Mouse (Mus musculus): Measurements from ENCODE around the gene E2f4. TPM values are rescaled to one million over a fixed set of nuclear protein-coding genes. Genes with fewer than 3 reads are reported as not detected.
A peak's percentile ranks its signal among the peaks of the same experiment; 100 is the strongest.

The E2f4 gene
- polyA plus RNA-seq, 1 experiment from 2014 or later: 43.5 TPM

GRCm38 (mm10) chr8:105268342-105269074 is 29.0 kb upstream of the E2f4 start:
- peak; percentile 91 for ATAC-seq (ENCODE audit: low FRiP score)
- H3K4me2 ChIP-seq (replicated peaks): peak overlapping the region; percentile 58
- WGBS: 0% methylated on average over 65 of the region's 65 CpGs
- H3K9ac ChIP-seq: peak overlapping the region; percentile 49
- H3K9me3 ChIP-seq (ENCODE audit: control insufficient read depth, low read length): no peaks in the 10 kb centered on the region
- H3K4me1 ChIP-seq (replicated peaks; ENCODE audit: control insufficient read depth, insufficient read depth, low read length): peaks cover 25% of the 10 kb centered on the region
- DNase-seq (ENCODE audit: low spot score): peak; percentile 93
- peaks cover 91% of the 10 kb centered on the region for H3K27me3 ChIP-seq (ENCODE audit: control insufficient read depth, insufficient read depth, low read length)
- no peak overlapping the region for H3K27ac ChIP-seq
- H3K4me3 ChIP-seq (replicated peaks; ENCODE audit: low read length): peak overlapping the region; percentile 41
- no peaks in the 10 kb centered on the region for H3K36me3 ChIP-seq (replicated peaks; ENCODE audit: control insufficient read depth, insufficient read depth)

DNA sequence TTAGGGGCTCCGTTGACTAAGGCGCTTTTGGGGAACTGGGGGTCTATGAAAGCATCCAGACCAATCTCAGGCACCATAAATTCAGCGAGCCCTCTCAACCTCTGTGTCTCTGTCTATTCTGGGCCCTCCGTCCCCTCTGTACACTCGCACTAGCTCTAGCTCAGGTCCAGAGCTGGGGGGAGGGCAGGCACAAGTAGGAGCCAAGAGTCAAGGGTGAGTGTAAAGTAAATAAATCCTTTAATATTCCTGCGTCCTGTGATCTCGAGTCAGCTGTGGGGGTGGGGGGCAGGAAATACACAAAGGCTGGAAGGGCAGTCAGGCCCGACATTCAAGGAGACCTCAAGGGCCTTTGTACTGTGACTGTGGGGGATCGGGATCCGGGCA is 28.4 kb upstream of the E2f4 start:
- ATAC-seq (ENCODE audit: low FRiP score): peak; percentile 26
- H3K4me1 ChIP-seq (replicated peaks; ENCODE audit: control insufficient read depth, insufficient read depth, low read length): peaks cover 25% of the 10 kb centered on the region
- no peak overlapping the region for H3K27ac ChIP-seq
- no peak for DNase-seq (ENCODE audit: low spot score)
- no peaks in the 10 kb centered on the region for H3K36me3 ChIP-seq (replicated peaks; ENCODE audit: control insufficient read depth, insufficient read depth)
- H3K9me3 ChIP-seq (ENCODE audit: control insufficient read depth, low read length): no peaks in the 10 kb centered on the region
- WGBS: 1% methylated on average over 10 of the region's 10 CpGs
- H3K4me3 ChIP-seq (replicated peaks; ENCODE audit: low read length): peak overlapping the region; percentile 41
- peaks cover 91% of the 10 kb centered on the region for H3K27me3 ChIP-seq (ENCODE audit: control insufficient read depth, insufficient read depth, low read length)
- peak overlapping the region; percentile 58 for H3K4me2 ChIP-seq (replicated peaks)
- H3K9ac ChIP-seq: peak overlapping the region; percentile 49

DNA sequence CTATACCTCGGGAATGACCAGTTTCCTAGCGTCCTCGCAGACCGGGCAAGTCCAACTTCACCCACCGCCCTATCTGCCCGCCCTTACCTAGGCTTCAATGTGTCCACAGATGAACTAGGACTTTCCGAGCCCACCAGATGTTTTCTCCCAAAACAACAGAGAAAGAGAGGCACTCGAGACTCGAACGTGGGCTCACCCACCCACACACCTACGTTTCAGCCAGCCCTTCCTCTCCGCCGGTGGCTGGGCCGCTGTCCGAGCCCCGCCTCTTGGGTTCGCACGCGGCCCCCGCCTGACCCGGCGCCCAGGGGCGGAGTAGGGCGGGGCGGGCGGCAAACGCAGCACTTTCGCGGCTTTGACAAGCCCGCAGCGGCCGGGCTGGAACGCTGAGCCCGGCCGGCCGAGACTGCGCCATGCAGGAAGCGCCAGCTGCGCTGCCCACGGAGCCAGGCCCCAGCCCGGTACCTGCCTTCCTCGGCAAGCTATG is 28.0 kb upstream of the E2f4 start, which contains the start of gene Hsf4:
TSS of gene Hsf4 (plus strand) at position 341 of the 487 bp plus-strand sequence.
- WGBS: under 1% methylated on average over 42 of the region's 42 CpGs
- H3K27ac ChIP-seq: no peak within 1 kb of the TSS

DNA sequence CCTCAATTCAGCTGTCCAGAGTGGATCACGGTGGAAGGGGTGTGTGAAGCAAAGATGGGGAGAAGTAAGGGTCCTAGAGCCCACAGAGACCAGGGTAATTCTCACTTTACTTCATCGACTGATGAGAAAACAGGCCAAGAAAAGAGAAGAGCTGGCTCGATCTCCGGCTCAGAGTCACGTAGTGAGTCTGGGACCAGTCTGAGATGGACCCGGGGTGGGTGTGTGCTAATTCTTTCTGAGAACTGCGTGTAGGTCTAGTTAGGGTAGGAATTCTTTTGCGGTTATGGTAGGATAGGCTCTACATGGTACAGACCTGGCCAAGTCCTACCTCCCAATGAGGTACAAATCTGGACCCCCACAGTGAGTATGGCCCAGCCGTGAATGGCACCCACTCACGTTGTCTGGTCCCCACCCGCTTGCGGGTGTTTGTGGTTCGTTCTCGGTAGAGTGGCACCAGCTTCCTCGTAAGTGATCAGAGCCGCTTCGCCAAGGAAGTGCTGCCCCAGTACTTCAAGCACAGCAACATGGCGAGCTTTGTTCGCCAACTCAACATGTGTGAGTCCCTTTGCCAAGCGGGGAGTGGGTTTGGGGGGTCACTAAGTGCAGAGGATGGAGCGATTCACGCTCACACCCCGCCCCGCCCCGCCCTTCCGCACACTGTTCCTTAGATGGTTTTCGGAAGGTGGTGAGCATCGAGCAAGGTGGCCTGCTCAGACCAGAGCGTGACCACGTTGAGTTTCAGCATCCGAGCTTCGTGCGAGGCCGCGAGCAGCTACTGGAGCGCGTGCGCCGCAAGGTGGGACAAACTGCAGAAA is 27.2 kb upstream of the E2f4 start:
- DNase-seq (ENCODE audit: low spot score) (no peak), ATAC-seq (ENCODE audit: low FRiP score) (no peak)
- Histone ChIP-seq H3K27ac (no peak overlapping the region), H3K4me3 (replicated peaks; ENCODE audit: low read length) (peak overlapping the region; percentile 41), H3K27me3 (ENCODE audit: control insufficient read depth, insufficient read depth, low read length) (peaks cover 93% of the 10 kb centered on the region), H3K36me3 (replicated peaks; ENCODE audit: control insufficient read depth, insufficient read depth) (no peaks in the 10 kb centered on the region), H3K4me1 (replicated peaks; ENCODE audit: control insufficient read depth, insufficient read depth, low read length) (peaks cover 27% of the 10 kb centered on the region), H3K4me2 (replicated peaks) (peak overlapping the region; percentile 58), H3K9me3 (ENCODE audit: control insufficient read depth, low read length) (no peaks in the 10 kb centered on the region), H3K9ac (no peak overlapping the region; the same call in none of the 2 replicates)
- 2% methylated on average over 39 of the region's 39 CpGs for WGBS

More for the DNA sequence above, 28.0 kb upstream of the E2f4 start, which contains the start of gene Hsf4:
- Histone ChIP-seq H3K9ac (peak within 1 kb of the TSS; percentile 49), H3K4me3 (replicated peaks; ENCODE audit: low read length) (peak within 1 kb of the TSS; percentile 41), H3K4me2 (replicated peaks) (peak within 1 kb of the TSS; percentile 58), H3K36me3 (replicated peaks; ENCODE audit: control insufficient read depth, insufficient read depth) (no peaks in the 10 kb centered on the region), H3K4me1 (replicated peaks; ENCODE audit: control insufficient read depth, insufficient read depth, low read length) (peaks cover 25% of the 10 kb centered on the region), H3K27me3 (ENCODE audit: control insufficient read depth, insufficient read depth, low read length) (peaks cover 93% of the 10 kb centered on the region), H3K9me3 (ENCODE audit: control insufficient read depth, low read length) (no peaks in the 10 kb centered on the region)
- no peak for ATAC-seq (ENCODE audit: low FRiP score)
- DNase-seq (ENCODE audit: low spot score): no peak

DNA sequence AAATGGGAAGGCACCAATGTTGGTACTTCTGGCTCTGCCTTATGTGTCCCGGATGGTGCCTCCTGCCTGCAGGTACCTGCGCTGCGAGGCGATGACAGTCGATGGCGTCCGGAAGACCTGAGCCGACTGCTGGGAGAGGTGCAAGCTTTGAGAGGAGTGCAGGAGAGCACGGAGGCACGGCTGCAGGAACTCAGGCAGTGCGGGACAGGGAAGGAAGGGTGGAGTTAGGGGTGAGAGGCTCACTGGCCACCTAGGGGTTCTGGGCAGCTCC is 26.6 kb upstream of the E2f4 start:
- DNase-seq (ENCODE audit: low spot score) (no peak), ATAC-seq (ENCODE audit: low FRiP score) (no peak)
- 0 out of 2 replicates have a peak overlapping the region, but pooled peaks have one; percentile 41 for H3K4me3 ChIP-seq (replicated peaks; ENCODE audit: low read length)
- no peaks in the 10 kb centered on the region for H3K9me3 ChIP-seq (ENCODE audit: control insufficient read depth, low read length)
- H3K27me3 ChIP-seq (ENCODE audit: control insufficient read depth, insufficient read depth, low read length): peaks cover 93% of the 10 kb centered on the region
- H3K27ac ChIP-seq: no peak overlapping the region
- H3K36me3 ChIP-seq (replicated peaks; ENCODE audit: control insufficient read depth, insufficient read depth): no peaks in the 10 kb centered on the region
- WGBS: 2% methylated on average over 11 of the region's 11 CpGs
- H3K4me2 ChIP-seq (replicated peaks): peak overlapping the region; percentile 3; the same call in 1 of the 2 replicates
- H3K4me1 ChIP-seq (replicated peaks; ENCODE audit: control insufficient read depth, insufficient read depth, low read length): peaks cover 32% of the 10 kb centered on the region
- no peak overlapping the region; the same call in 1 of the 2 replicates for H3K9ac ChIP-seq

DNA sequence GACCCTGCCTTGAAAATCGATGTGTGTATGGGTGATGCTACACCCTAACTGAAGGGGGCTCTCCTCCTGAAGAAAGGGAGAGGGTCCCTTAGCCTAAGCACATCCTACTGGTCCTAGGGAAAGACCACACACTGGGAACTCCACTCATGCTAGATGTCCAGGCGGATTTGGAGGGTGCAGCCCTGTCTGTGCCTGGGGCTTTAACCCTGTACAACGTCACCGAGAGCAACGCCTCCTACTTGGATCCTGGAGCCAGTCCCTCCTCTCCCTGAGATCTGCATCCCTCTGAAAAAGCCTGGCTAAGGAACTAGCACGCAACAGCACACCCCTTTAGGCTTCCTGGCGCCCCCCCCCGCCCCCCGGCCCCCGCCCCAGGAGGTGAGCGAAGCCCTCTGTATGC is 22.1 kb upstream of the E2f4 start:
- ATAC-seq (ENCODE audit: low FRiP score): no peak
- no peak for DNase-seq (ENCODE audit: low spot score)
- Histone ChIP-seq H3K4me2 (replicated peaks) (peak overlapping the region; percentile 83), H3K27ac (no peak overlapping the region), H3K9ac (no peak overlapping the region), H3K4me3 (replicated peaks; ENCODE audit: low read length) (peak overlapping the region; percentile 38; the same call in 1 of the 2 replicates), H3K4me1 (replicated peaks; ENCODE audit: control insufficient read depth, insufficient read depth, low read length) (peaks cover 24% of the 10 kb centered on the region), H3K9me3 (ENCODE audit: control insufficient read depth, low read length) (no peaks in the 10 kb centered on the region), H3K27me3 (ENCODE audit: control insufficient read depth, insufficient read depth, low read length) (peaks cover 99% of the 10 kb centered on the region), H3K36me3 (replicated peaks; ENCODE audit: control insufficient read depth, insufficient read depth) (peaks cover 7% of the 10 kb centered on the region)
- 12% methylated on average over 11 of the region's 11 CpGs for WGBS

DNA sequence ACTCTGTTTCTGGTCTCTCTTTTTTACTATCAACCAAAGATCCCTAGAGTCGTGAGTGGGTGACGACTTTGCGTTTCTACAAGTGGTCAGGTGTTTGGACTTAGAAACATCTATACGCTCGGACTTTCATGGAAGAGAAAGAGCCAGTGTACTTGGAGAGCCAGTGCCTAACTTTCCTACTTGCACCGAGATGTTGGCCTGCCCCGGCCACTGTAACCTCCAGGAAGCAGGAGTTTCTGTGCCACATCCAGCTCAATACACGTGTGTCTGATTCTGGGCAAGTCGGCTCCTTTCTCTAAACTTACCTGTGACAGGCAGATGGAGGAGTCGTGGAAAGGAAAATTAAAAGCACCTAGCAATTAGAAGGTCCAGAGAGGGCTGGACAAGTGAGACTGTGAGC is 21.6 kb upstream of the E2f4 start, which contains the start of gene Nol3:
TSS of gene Nol3 (plus strand) at position 301 of the 400 bp plus-strand sequence.
- peaks cover 20% of the 10 kb centered on the region for H3K4me1 ChIP-seq (replicated peaks; ENCODE audit: control insufficient read depth, insufficient read depth, low read length)
- peaks cover 96% of the 10 kb centered on the region for H3K27me3 ChIP-seq (ENCODE audit: control insufficient read depth, insufficient read depth, low read length)
- ATAC-seq (ENCODE audit: low FRiP score) (no peak), DNase-seq (ENCODE audit: low spot score) (no peak)
- no peak within 1 kb of the TSS for H3K27ac ChIP-seq
- no peaks in the 10 kb centered on the region for H3K9me3 ChIP-seq (ENCODE audit: control insufficient read depth, low read length)
- H3K36me3 ChIP-seq (replicated peaks; ENCODE audit: control insufficient read depth, insufficient read depth): peaks cover 12% of the 10 kb centered on the region
- H3K4me3 ChIP-seq (replicated peaks; ENCODE audit: low read length): peak within 1 kb of the TSS; percentile 38
- peak within 1 kb of the TSS; percentile 49 for H3K9ac ChIP-seq
- peak within 1 kb of the TSS; percentile 83 for H3K4me2 ChIP-seq (replicated peaks)
- WGBS: 5% methylated on average over 10 of the region's 10 CpGs

DNA sequence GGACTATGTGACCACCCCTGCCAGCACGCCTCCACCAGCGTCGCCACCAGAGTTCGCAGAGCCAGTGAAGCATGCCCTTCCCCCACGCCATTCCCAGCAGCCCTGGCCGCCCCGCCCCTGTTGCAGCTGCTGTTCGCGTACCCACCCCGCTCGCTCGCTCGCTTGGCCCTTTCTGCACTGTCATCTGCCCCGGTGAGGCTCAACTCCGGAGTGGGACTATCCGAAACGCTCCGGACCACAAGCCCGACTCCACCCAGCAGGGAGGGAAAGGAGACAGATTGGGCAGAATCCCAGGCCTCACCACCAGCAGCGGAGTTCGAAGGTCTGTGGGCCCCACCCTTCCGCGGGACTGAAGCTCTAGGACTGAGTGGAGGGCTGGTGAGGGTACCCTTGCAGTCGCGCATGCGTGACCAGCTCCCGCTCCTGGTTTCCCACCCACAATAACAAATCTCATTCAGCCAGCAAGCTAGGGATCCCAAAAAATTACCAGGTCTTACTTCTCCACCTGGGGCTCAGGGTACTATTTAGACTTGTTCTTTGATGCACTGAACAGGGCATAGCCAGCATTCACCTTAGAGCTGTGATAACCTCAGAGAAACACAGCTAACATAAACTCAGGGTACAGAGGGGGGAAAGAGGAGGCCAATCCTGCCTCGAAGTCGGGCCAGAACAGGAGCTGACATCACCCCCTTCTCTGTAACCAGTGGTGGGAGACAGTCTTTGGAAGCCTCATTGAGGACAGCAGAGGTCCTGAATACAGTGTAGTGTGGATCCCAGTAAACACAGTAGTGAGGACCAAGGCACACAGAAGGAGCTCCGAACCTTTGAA is 21.0 kb upstream of the E2f4 start:
- Histone ChIP-seq H3K9me3 (ENCODE audit: control insufficient read depth, low read length) (no peaks in the 10 kb centered on the region), H3K4me3 (replicated peaks; ENCODE audit: low read length) (peak overlapping the region; percentile 38), H3K4me1 (replicated peaks; ENCODE audit: control insufficient read depth, insufficient read depth, low read length) (peaks cover 20% of the 10 kb centered on the region), H3K27me3 (ENCODE audit: control insufficient read depth, insufficient read depth, low read length) (peaks cover 89% of the 10 kb centered on the region), H3K27ac (no peak overlapping the region), H3K36me3 (replicated peaks; ENCODE audit: control insufficient read depth, insufficient read depth) (peaks cover 15% of the 10 kb centered on the region), H3K9ac (peak overlapping the region; percentile 49), H3K4me2 (replicated peaks) (peak overlapping the region; percentile 83)
- DNase-seq (ENCODE audit: low spot score): no peak
- WGBS: 2% methylated on average over 30 of the region's 30 CpGs
- peak; percentile 65 for ATAC-seq (ENCODE audit: low FRiP score)

Data from hindbrain, embryonic 14.5 days (tissue).